Mouse (Mus musculus): Measurements from ENCODE around the gene Hmgb3. TPM values are rescaled to one million over a fixed set of nuclear protein-coding genes. Genes with fewer than 3 reads are reported as not detected.
"Not testable (repeated sequence)": the region's sequence is repeated elsewhere in the genome, so short reads cannot be mapped to it uniquely, and the experiment has no call there.

Gene Hmgb3
- polyA plus RNA-seq (2011; ENCODE audit: insufficient read depth, insufficient read length, low replicate concordance, missing spikeins), result 134 and 162 TPM in 2 replicates

- Histone ChIP-seq H3K4me1 (ENCODE audit: control insufficient read depth, insufficient read depth, low read length) (no peaks in the 10 kb centered on the region), H3K27ac (ENCODE audit: control insufficient read depth, insufficient read depth, low read depth, low read length, poor library complexity) (peak within 1 kb of the TSS; percentile 89), H3K4me3 (replicated peaks; ENCODE audit: control insufficient read depth, low read depth, low read length) (peak within 1 kb of the TSS; percentile 79)
- WGBS, result 9% methylated on average over 44 of the region's 59 CpGs
- TF ChIP-seq CTCF (IDR thresholded peaks at IDR 0.05; ENCODE audit: control insufficient read depth, insufficient read depth, low read length), result no peak
- TF ChIP-seq POLR2A (IDR thresholded peaks at IDR 0.05; ENCODE audit: borderline replicate concordance, control insufficient read depth, low read depth, low read length), result peak; percentile 81; the same call in 1 of the 2 replicates
Measured at GRCm38 (mm10) chrX:71555415-71556114, at the start of gene Hmgb3. Hmgb3 (plus strand) TSS chrX:71555918.

DNA sequence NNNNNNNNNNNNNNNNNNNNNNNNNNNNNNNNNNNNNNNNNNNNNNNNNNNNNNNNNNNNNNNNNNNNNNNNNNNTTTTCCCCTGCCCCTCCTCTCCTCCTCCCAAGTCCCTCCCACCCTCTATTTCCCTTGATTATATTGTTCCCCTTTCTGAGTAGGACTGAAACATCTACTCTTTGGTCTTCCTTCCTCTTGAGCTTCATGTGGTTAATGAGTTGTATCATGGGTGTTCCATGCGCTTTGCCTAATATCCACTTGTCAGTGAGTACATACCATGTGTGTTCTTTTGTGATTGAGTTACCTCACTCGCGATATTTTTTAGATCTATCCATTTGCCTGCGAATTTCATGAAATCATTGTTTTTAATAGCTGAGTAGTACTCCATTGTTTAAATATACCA lies 49.1 kb upstream of the Hmgb3 start:
- not testable (repeated sequence) for H3K4me1 ChIP-seq (ENCODE audit: control insufficient read depth, insufficient read depth, low read length); H3K4me3 ChIP-seq (replicated peaks; ENCODE audit: control insufficient read depth, low read depth, low read length); H3K27ac ChIP-seq (ENCODE audit: control insufficient read depth, insufficient read depth, low read depth, low read length, poor library complexity)
- 56% methylated on average over 4 of the region's 4 CpGs for WGBS

DNA sequence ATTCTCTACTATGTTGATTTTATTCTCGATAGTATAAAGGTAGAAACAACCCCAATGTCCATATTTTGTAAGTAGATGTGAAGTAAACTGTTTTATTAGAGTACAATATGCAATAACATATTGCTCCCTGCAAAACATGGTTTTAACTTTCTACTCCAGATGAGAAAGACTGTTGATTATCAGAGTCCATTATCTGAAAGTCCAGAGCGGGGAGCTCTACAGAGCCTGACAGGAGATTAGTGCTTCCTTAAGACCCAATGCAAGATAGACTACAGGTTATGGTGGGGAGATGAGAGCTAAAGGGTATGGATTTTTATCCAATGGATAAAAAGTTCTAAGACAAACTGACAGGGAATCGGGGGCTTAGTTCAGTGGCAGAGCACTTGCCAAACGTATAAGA lies 36.5 kb upstream of the Hmgb3 start:
- Histone ChIP-seq H3K4me1 (ENCODE audit: control insufficient read depth, insufficient read depth, low read length) (no peaks in the 10 kb centered on the region), H3K4me3 (replicated peaks; ENCODE audit: control insufficient read depth, low read depth, low read length) (no peak overlapping the region), H3K27ac (ENCODE audit: control insufficient read depth, insufficient read depth, low read depth, low read length, poor library complexity) (no peak overlapping the region)
- TF ChIP-seq POLR2A (IDR thresholded peaks at IDR 0.05; ENCODE audit: borderline replicate concordance, control insufficient read depth, low read depth, low read length) (no peak), CTCF (IDR thresholded peaks at IDR 0.05; ENCODE audit: control insufficient read depth, insufficient read depth, low read length) (no peak)
- WGBS, result 70% methylated on average over 4 of the region's 4 CpGs

DNA sequence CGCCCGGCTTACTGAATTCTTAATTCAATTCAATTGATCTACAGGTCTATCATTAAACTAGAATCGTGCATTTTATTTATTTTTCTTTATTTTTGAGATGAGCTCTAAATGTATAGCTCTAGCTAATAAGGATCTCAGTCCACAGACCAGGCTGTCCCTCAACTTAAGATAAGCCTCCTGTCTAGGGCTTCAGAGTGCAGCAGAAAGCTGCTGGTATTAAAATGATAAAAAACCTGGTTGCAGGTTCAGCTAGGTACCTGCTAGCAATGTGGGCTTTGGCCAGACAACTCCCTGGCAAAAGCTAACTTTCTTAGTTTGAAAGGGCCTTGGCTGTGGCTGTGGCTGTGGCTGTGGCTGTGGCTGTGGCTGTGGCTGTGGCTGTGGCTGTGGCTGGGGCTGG lies 32.8 kb upstream of the Hmgb3 start:
- H3K4me3 ChIP-seq (replicated peaks; ENCODE audit: control insufficient read depth, low read depth, low read length), result no peak overlapping the region
- 88% methylated on average over 3 of the region's 3 CpGs for WGBS
- no peaks in the 10 kb centered on the region for H3K4me1 ChIP-seq (ENCODE audit: control insufficient read depth, insufficient read depth, low read length)
- no peak overlapping the region for H3K27ac ChIP-seq (ENCODE audit: control insufficient read depth, insufficient read depth, low read depth, low read length, poor library complexity)
- no peak for TF ChIP-seq POLR2A (IDR thresholded peaks at IDR 0.05; ENCODE audit: borderline replicate concordance, control insufficient read depth, low read depth, low read length)
- no peak for TF ChIP-seq CTCF (IDR thresholded peaks at IDR 0.05; ENCODE audit: control insufficient read depth, insufficient read depth, low read length)

DNA sequence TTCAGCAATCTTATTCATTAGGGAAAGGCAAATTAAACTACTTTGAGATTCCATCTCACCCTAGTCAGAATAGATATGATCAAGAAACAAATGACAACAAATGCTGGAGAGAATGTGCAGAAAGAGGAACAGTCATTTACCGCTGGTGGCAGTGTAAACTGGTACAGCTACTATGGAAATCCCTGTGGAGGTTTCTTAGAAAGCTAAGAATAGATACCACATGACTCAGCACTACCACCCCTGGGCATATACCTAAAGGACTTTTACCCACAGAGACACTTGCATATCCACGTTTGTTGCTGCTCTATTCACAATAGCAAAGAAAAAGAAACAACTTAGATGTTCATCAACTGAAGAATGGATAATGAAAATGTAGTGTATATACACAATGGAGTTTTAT lies 31.4 kb upstream of the Hmgb3 start:
- H3K4me1 ChIP-seq (ENCODE audit: control insufficient read depth, insufficient read depth, low read length), result no peaks in the 10 kb centered on the region
- WGBS, result 17% methylated on average over 2 of the region's 2 CpGs
- no peak overlapping the region for H3K4me3 ChIP-seq (replicated peaks; ENCODE audit: control insufficient read depth, low read depth, low read length)

DNA sequence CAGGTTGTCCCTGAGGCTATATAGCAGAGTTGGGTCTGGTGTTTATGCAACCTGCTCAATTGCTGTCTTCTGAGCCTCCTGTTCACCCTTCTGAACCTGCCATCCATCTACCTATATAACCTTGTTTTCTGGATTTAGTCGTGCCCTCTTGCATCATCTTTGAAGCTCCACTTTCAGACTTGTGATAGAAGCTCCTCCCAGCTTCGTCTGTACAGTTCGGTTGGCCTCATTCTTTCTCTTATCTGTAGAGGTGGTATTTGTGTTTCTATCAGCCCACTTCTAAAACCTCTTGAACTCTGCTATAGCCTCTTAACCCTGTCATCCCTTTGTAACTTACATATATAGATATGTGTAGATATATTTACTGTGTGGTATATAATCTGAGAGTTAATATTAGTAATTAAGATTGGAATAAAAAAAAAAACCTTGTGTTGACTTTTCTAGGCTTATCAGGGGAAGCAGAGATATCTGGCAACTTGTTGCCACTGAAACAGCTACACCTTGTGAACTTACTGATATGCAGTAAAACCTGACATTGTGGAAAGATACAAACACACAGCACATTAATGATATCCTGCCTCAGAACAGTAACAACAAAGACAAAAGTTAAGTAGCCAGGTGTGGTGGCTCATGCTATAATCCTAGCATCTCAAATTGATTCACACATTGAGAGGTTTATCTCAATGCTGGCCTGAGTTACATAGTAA lies 30.0 kb upstream of the Hmgb3 start:
- TF ChIP-seq CTCF (IDR thresholded peaks at IDR 0.05; ENCODE audit: control insufficient read depth, insufficient read depth, low read length) (no peak), POLR2A (IDR thresholded peaks at IDR 0.05; ENCODE audit: borderline replicate concordance, control insufficient read depth, low read depth, low read length) (no peak)
- Histone ChIP-seq H3K27ac (ENCODE audit: control insufficient read depth, insufficient read depth, low read depth, low read length, poor library complexity) (no peak overlapping the region), H3K4me3 (replicated peaks; ENCODE audit: control insufficient read depth, low read depth, low read length) (no peak overlapping the region), H3K4me1 (ENCODE audit: control insufficient read depth, insufficient read depth, low read length) (no peaks in the 10 kb centered on the region)
- 45% methylated on average over 3 of the region's 3 CpGs for WGBS

More for the DNA sequence above, 31.4 kb upstream of the Hmgb3 start:
- TF ChIP-seq CTCF (IDR thresholded peaks at IDR 0.05; ENCODE audit: control insufficient read depth, insufficient read depth, low read length), result no peak
- no peak for TF ChIP-seq POLR2A (IDR thresholded peaks at IDR 0.05; ENCODE audit: borderline replicate concordance, control insufficient read depth, low read depth, low read length)
- no peak overlapping the region for H3K27ac ChIP-seq (ENCODE audit: control insufficient read depth, insufficient read depth, low read depth, low read length, poor library complexity)

DNA sequence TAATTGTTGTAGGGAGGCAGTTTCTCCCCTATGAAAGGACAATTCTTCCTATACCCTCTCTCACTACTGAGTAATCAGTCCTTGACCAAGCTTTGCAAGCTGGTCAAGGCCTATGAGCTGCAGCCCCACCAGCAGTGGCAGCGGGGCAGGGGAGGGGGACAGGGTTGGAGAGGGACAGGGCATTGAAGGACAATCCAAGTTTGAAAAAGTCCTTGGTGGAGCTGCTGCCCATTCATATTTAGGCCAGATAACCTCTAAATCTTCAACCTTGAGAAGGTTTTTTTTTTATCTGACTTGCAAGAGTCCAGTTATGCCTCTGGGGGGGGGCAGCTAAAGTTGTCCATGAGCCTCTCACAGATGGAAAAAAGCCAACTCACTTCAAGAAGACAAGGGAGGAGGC lies 28.3 kb upstream of the Hmgb3 start:
- Histone ChIP-seq H3K4me1 (ENCODE audit: control insufficient read depth, insufficient read depth, low read length) (no peaks in the 10 kb centered on the region), H3K27ac (ENCODE audit: control insufficient read depth, insufficient read depth, low read depth, low read length, poor library complexity) (no peak overlapping the region), H3K4me3 (replicated peaks; ENCODE audit: control insufficient read depth, low read depth, low read length) (no peak overlapping the region)
- 73% methylated on average over 1 of the region's 1 CpGs for WGBS
- TF ChIP-seq POLR2A (IDR thresholded peaks at IDR 0.05; ENCODE audit: borderline replicate concordance, control insufficient read depth, low read depth, low read length), result no peak
- TF ChIP-seq CTCF (IDR thresholded peaks at IDR 0.05; ENCODE audit: control insufficient read depth, insufficient read depth, low read length), result no peak

GRCm38 (mm10) chrX:71528150-71528549 lies 27.6 kb upstream of the Hmgb3 start:
- Histone ChIP-seq H3K4me1 (ENCODE audit: control insufficient read depth, insufficient read depth, low read length) (no peaks in the 10 kb centered on the region), H3K27ac (ENCODE audit: control insufficient read depth, insufficient read depth, low read depth, low read length, poor library complexity) (no peak overlapping the region), H3K4me3 (replicated peaks; ENCODE audit: control insufficient read depth, low read depth, low read length) (no peak overlapping the region)
- WGBS, result 72% methylated on average over 3 of the region's 3 CpGs
- TF ChIP-seq CTCF (IDR thresholded peaks at IDR 0.05; ENCODE audit: control insufficient read depth, insufficient read depth, low read length) (no peak), POLR2A (IDR thresholded peaks at IDR 0.05; ENCODE audit: borderline replicate concordance, control insufficient read depth, low read depth, low read length) (no peak)
